Mouse (Mus musculus) liver, postnatal 0 days (tissue): ENCODE results near the gene Bola1.

Source experiments
- CTCF ChIP-seq: sonication (generic); IDR thresholded peaks from 2 replicates; pipeline ENCODE4 v1.5.1; 2016; ENCODE audit warnings: antibody characterized with exemption, low read depth
- EP300 ChIP-seq: IDR thresholded peaks from 2 replicates; pipeline ENCODE4 v1.6.1; 2016; ENCODE audit warnings: antibody characterized with exemption, low read depth, mild to moderate bottlenecking

- TF ChIP-seq CTCF, result no peak
- TF ChIP-seq EP300, result no peak; the same call in 1 of the 2 replicates
Measured at GRCm38 (mm10) chr3:96247356-96248140, 28.0 kb upstream of the Bola1 start.
